Mouse (Mus musculus) lung, postnatal 14 days (tissue): Measurements from ENCODE around the gene Parl.

Experiments used
- DNase-seq: peaks from one replicate; pipeline ENCODE4 v3.0.0; 2021

Parl gene

DNA sequence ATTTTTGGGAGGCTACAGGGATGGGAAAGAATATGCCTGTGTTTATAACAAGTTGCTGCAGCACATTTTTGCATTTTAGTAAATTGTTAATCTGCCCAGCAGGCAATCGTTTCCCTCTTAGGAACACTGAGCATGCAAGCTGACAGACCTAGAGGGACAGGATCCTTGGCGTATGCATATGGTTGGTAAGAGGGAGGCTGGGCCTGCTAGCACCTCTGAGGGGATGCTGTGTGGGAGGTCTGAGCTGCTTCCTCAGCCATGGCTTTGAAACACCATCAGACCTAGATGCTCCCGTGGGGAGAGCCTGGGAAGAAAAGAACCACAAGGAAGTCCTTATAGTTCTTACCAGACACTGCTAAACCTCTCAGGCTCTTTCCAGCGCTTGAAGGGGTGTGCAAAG is 67.8 kb downstream of the Parl start:
- no peak for DNase-seq
